Mouse (Mus musculus): ENCODE data around the gene Aldh9a1. TPM values are rescaled to one million over a fixed set of nuclear protein-coding genes. Genes with fewer than 3 reads are reported as not detected.
"Not testable (repeated sequence)": the region's sequence is repeated elsewhere in the genome, so short reads cannot be mapped to it uniquely, and the experiment has no call there.

Gene Aldh9a1
- polyA plus RNA-seq, 1 experiment = 29.7 TPM

GRCm38 (mm10) chr1:167328776-167329175 is 21.0 kb upstream of the Aldh9a1 start:
- H3K4me3 ChIP-seq (replicated peaks) = no peak overlapping the region
- TF ChIP-seq FLI1 (IDR thresholded peaks at IDR 0.05; ENCODE audit: low read length) = no peak
- TF ChIP-seq GATA1 (IDR thresholded peaks at IDR 0.05; ENCODE audit: borderline replicate concordance, low read length) = no peak
- no peaks in the 10 kb centered on the region for H3K9me3 ChIP-seq
- peaks cover 95% of the 10 kb centered on the region for H3K36me3 ChIP-seq (replicated peaks; ENCODE audit: low read length)
- peaks cover 7% of the 10 kb centered on the region; the same call in 1 of the 2 replicates for H3K4me1 ChIP-seq
- H3K27me3 ChIP-seq (replicated peaks) = no peaks in the 10 kb centered on the region

DNA sequence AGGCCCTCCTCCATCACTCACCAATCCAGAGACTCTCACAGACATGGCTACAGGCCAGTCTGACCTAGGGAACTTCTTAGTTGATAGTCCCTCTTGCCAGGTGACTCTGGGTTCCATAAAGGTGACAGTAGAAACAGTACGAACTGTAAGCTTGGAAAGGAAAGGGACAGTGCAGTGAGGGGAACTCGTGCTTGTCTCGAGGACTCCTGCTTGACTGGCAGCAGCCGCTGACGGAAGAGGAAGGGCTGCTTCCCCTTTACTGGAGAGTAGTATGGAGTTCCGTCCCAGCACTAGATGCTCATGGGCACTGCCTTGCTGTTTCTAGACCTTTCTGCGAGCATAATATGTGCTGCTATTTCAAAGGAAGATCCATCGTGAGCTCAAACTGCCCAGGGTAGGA is 18.7 kb upstream of the Aldh9a1 start:
- Histone ChIP-seq H3K9me3 (no peaks in the 10 kb centered on the region), H3K27me3 (replicated peaks) (no peaks in the 10 kb centered on the region), H3K4me3 (replicated peaks) (no peak overlapping the region), H3K4me1 (peaks cover 7% of the 10 kb centered on the region), H3K36me3 (replicated peaks; ENCODE audit: low read length) (peaks cover 90% of the 10 kb centered on the region)
- TF ChIP-seq FLI1 (IDR thresholded peaks at IDR 0.05; ENCODE audit: low read length) (no peak), GATA1 (IDR thresholded peaks at IDR 0.05; ENCODE audit: borderline replicate concordance, low read length) (no peak)

DNA sequence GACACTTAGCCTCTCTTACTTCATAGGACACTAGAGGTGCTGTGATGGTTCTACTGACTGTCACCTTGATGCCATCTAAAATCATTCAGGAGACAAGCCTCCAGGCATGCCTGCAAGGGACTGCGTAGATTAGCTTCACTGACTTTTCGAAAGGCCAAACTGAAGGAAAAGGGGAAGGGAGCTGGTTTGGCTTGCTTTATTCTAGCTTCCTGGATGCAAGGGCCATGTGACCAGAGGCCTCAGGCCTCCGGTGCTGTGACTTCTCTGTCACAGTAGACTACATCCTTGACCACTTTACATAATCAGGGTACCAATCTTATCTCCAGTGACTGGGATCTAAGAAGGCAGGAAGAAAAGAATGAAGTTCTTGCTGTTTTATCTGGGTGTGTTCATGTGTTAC is 13.4 kb upstream of the Aldh9a1 start:
- H3K27me3 ChIP-seq (replicated peaks) = no peaks in the 10 kb centered on the region
- H3K9me3 ChIP-seq = no peaks in the 10 kb centered on the region
- no peak for TF ChIP-seq GATA1 (IDR thresholded peaks at IDR 0.05; ENCODE audit: borderline replicate concordance, low read length)
- no peak for TF ChIP-seq FLI1 (IDR thresholded peaks at IDR 0.05; ENCODE audit: low read length)

GRCm38 (mm10) chr1:167337463-167338095 is 12.2 kb upstream of the Aldh9a1 start:
- no peak overlapping the region for H3K4me3 ChIP-seq (replicated peaks)
- H3K9me3 ChIP-seq = no peaks in the 10 kb centered on the region
- no peak for TF ChIP-seq GATA1 (IDR thresholded peaks at IDR 0.05; ENCODE audit: borderline replicate concordance, low read length)
- no peak for TF ChIP-seq FLI1 (IDR thresholded peaks at IDR 0.05; ENCODE audit: low read length)
- peaks cover 32% of the 10 kb centered on the region for H3K36me3 ChIP-seq (replicated peaks; ENCODE audit: low read length)
- no peaks in the 10 kb centered on the region for H3K27me3 ChIP-seq (replicated peaks)
- peaks cover 42% of the 10 kb centered on the region for H3K4me1 ChIP-seq

More for the DNA sequence above, 13.4 kb upstream of the Aldh9a1 start:
- Histone ChIP-seq H3K4me3 (replicated peaks) (no peak overlapping the region), H3K4me1 (peaks cover 39% of the 10 kb centered on the region), H3K36me3 (replicated peaks; ENCODE audit: low read length) (peaks cover 43% of the 10 kb centered on the region)

DNA sequence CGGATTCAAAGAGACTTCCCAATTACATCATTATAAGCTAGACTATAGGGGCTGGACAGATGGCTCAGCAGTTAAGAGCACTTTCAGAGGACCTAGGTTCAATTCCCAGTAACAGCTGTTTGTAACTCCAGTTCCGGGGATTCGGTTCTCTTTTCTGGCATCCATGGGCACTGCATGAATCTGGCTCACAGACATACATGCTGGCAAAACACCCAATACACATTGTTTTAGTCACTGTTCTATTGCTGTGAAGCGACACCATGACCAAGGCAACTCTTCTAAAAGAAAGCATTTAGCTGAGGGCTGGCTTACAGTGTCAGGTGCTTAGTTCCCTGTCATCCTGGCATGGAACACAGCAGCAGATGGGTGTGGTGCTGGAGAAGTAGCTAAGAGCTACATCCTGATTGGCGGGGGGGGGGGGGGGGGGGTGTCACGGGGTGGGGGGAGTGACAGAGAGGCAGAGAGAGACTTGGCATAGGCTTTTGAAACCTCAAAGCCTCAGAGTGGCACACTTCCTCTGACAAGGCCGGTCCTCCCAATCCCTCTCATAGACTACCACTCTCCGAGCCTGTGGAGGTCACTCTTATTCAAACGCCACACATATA is 10.5 kb upstream of the Aldh9a1 start:
- peaks cover 2% of the 10 kb centered on the region for H3K27me3 ChIP-seq (replicated peaks)
- no peak for TF ChIP-seq FLI1 (IDR thresholded peaks at IDR 0.05; ENCODE audit: low read length)
- TF ChIP-seq GATA1 (IDR thresholded peaks at IDR 0.05; ENCODE audit: borderline replicate concordance, low read length) = no peak
- peaks cover 42% of the 10 kb centered on the region for H3K4me1 ChIP-seq
- H3K4me3 ChIP-seq (replicated peaks) = no peak overlapping the region
- H3K9me3 ChIP-seq = no peaks in the 10 kb centered on the region
- peaks cover 17% of the 10 kb centered on the region for H3K36me3 ChIP-seq (replicated peaks; ENCODE audit: low read length)

DNA sequence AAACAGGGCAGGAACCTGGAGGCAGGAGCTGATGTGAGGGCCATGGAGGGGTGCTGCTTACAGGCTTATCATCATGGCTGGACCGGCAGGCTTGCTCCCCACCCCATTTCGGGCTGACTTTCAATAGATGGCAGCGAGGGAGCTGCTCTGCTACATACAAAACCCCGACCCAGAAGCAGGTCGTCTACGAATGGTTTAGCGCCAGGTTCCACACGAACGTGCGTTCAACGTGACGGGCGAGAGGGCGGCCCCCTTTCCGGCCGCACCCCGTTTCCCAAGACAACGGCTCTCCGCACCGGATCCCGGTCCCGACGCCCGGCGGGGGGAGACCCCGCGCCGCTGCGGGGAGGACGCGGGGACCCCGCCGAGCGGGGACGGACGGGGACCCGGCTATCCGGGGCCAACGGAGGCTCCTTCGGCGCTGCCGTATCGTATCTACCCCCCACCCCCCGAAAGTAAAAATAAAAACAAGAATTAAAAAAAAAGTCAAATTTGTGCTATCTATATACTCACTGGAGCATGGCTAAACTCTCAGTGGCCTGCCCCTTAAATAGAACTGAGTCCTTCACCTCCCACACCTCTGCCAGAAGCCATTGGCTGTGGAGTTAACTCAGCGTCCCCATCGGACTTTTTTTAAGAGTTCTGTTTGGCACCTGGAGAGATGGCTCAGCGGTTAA is 9.5 kb upstream of the Aldh9a1 start:
- TF ChIP-seq GATA1 (IDR thresholded peaks at IDR 0.05; ENCODE audit: borderline replicate concordance, low read length) = no peak
- TF ChIP-seq FLI1 (IDR thresholded peaks at IDR 0.05; ENCODE audit: low read length) = no peak
- Histone ChIP-seq H3K4me3 (replicated peaks) (peak overlapping the region; percentile 89), H3K4me1 (peaks cover 42% of the 10 kb centered on the region), H3K27me3 (replicated peaks) (peaks cover 2% of the 10 kb centered on the region), H3K36me3 (replicated peaks; ENCODE audit: low read length) (peaks cover 7% of the 10 kb centered on the region), H3K9me3 (no peaks in the 10 kb centered on the region)

DNA sequence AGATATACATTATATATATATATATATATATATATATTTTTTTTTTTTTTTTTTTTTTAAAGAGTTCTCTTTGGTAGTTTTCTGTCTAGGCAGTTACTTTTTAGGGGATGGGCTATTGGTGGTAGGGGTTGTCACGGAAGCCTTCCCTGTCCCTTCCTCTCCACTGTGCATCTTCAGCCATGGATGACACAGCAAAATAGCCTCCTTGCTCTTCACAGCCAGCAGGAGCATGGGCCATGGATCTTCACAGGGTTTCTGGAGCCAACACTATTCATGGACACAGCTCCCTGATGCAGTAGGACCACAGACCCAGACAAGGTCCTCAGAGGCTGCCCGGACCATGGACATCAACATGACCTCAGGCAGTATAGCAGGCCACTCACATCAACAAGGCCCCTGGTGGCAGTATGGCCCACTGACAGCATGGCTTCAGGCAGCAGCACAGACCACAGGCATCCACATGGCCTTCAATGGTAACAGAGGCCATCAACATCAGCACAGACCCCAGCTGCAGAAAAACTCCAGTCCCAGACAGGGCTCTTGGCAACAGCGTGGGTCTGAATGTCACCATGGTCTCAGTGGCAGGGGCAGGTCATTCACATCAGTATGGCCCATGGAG is 8.8 kb upstream of the Aldh9a1 start:
- Histone ChIP-seq H3K9me3 (no peaks in the 10 kb centered on the region), H3K4me3 (replicated peaks) (peak overlapping the region; percentile 89), H3K27me3 (replicated peaks) (peaks cover 2% of the 10 kb centered on the region), H3K4me1 (peaks cover 40% of the 10 kb centered on the region), H3K36me3 (replicated peaks; ENCODE audit: low read length) (peaks cover 4% of the 10 kb centered on the region)
- no peak for TF ChIP-seq FLI1 (IDR thresholded peaks at IDR 0.05; ENCODE audit: low read length)
- TF ChIP-seq GATA1 (IDR thresholded peaks at IDR 0.05; ENCODE audit: borderline replicate concordance, low read length) = no peak

GRCm38 (mm10) chr1:167342831-167343230 is 7.0 kb upstream of the Aldh9a1 start:
- H3K4me3 ChIP-seq (replicated peaks) = no peak overlapping the region
- H3K4me1 ChIP-seq = peaks cover 30% of the 10 kb centered on the region
- H3K9me3 ChIP-seq = no peaks in the 10 kb centered on the region
- TF ChIP-seq GATA1 (IDR thresholded peaks at IDR 0.05; ENCODE audit: borderline replicate concordance, low read length) = no peak
- TF ChIP-seq FLI1 (IDR thresholded peaks at IDR 0.05; ENCODE audit: low read length) = no peak
- no peaks in the 10 kb centered on the region for H3K36me3 ChIP-seq (replicated peaks; ENCODE audit: low read length)
- peaks cover 2% of the 10 kb centered on the region for H3K27me3 ChIP-seq (replicated peaks)

DNA sequence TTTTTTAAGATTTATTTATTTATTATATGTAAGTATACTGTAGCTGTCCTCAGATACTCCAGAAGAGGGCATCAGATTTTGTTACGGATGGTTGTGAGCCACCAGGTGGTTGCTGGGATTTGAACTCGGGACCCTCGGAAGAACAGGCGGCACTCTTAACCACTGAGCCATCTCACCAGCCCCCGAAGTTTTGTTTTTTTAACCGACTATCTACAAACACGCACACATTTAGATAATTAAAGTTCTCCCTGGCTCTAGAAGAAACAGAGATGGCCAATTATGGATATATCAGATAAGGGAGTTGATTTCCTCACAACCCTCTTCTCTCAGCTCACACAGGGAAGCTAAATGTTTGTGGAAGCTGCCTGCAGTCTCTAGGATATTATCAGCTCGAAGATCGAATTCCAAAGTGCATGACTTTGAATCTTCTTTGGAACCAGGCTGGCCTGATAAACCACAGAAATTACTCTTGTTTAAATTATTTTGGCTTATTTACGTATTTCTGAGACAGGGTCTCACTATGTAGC is 3.7 kb upstream of the Aldh9a1 start:
- H3K4me3 ChIP-seq (replicated peaks); H3K36me3 ChIP-seq (replicated peaks; ENCODE audit: low read length); H3K9me3 ChIP-seq; H3K27me3 ChIP-seq (replicated peaks): not testable (repeated sequence)
- peaks cover 17% of the 10 kb centered on the region for H3K4me1 ChIP-seq

DNA sequence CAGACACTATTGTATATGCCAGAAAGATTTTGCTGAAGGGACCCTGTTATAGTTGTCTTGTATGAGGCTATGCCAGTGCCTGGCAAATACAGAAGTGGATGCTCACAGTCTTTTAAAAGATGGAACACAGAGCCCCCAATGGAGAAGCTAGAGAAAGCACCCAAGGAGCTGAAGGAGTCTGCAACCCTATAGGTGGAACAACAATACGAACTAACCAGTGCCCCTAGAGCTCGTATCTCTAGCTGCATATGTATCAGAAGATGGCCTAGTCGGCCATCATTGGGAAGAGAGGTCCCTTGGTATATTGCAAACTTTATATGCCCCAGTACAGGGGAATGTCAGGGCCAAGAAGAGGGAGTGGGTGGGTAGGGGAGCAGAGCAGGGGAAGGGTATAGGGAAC is 585 bp upstream of the Aldh9a1 start:
- peaks cover 19% of the 10 kb centered on the region for H3K4me1 ChIP-seq
- H3K36me3 ChIP-seq (replicated peaks; ENCODE audit: low read length) = peaks cover 22% of the 10 kb centered on the region
- H3K4me3 ChIP-seq (replicated peaks); H3K27me3 ChIP-seq (replicated peaks); H3K9me3 ChIP-seq: not testable (repeated sequence)

Data from megakaryocyte, embryonic 14.5 days (primary cell).